Mouse (Mus musculus): ENCODE results near the gene S100pbp. TPM values are rescaled to one million over a fixed set of nuclear protein-coding genes. Genes with fewer than 3 reads are reported as not detected.
A peak's percentile ranks its signal among the peaks of the same experiment; 100 is the strongest.

S100pbp gene
- polyA plus RNA-seq, 1 experiment from 2014 or later: 15.7 TPM

DNA sequence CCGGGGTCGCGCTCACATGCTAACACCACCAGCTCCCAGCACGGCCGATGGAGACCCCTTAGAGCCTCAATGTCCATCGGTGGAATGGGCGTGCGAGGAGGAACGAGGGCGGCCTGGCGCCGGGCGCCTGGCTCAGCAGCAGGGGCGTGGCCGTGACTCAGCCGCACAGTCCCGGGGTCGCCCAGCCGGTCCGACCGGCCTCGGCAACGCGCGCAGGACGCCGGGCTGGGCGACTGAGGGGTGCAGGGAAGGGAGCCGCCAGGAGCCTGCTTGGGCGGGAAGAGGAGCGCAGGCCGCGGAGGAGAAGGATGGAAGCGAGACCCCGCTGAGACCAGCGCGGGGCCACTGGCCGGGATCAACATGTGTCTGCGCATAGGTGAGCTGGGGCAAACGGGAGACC lies 84.2 kb downstream of the S100pbp start, which contains the start of gene Tmem54:
Gene Tmem54 (plus strand): TSS at position 193 of the 400 bp plus-strand sequence.
- Histone ChIP-seq H3K4me1 (ENCODE audit: control insufficient read depth in 2 of 2, insufficient read depth in 2 of 2, low read length in 2 of 2) (peaks cover 0 to 4% of the 10 kb centered on the region in 2 experiments; a peak in 1 of 4 replicates), H3K4me2 (ENCODE audit: low read length) (peak within 1 kb of the TSS; percentile 53), H3K27ac (replicated peaks in 1 of 2; ENCODE audit: control insufficient read depth in 1 of 2, insufficient read depth in 1 of 2, low read depth in 2 of 2, low read length in 2 of 2) (no peak within 1 kb of the TSS), H3K9ac (ENCODE audit: low read length) (no peak within 1 kb of the TSS), H3K9me3 (ENCODE audit: control insufficient read depth, low read length) (no peaks in the 10 kb centered on the region), H3K36me3 (ENCODE audit: control insufficient read depth, insufficient read depth, low read length) (no peaks in the 10 kb centered on the region), H3K4me3 (ENCODE audit: control insufficient read depth in 1 of 2, insufficient read depth in 1 of 2, low read depth in 1 of 2, low read length in 2 of 2) (peak within 1 kb of the TSS in 1 of 2 experiments; percentile 24; a peak in 1 of 4 replicates), H3K27me3 (ENCODE audit: control insufficient read depth, insufficient read depth, low read length) (peaks cover 51% of the 10 kb centered on the region)
- 1% methylated on average over 40 of the region's 40 CpGs for WGBS
- ATAC-seq (ENCODE audit: insufficient number of reproducible peaks, insufficient read depth, low FRiP score, low read depth): no peak

DNA sequence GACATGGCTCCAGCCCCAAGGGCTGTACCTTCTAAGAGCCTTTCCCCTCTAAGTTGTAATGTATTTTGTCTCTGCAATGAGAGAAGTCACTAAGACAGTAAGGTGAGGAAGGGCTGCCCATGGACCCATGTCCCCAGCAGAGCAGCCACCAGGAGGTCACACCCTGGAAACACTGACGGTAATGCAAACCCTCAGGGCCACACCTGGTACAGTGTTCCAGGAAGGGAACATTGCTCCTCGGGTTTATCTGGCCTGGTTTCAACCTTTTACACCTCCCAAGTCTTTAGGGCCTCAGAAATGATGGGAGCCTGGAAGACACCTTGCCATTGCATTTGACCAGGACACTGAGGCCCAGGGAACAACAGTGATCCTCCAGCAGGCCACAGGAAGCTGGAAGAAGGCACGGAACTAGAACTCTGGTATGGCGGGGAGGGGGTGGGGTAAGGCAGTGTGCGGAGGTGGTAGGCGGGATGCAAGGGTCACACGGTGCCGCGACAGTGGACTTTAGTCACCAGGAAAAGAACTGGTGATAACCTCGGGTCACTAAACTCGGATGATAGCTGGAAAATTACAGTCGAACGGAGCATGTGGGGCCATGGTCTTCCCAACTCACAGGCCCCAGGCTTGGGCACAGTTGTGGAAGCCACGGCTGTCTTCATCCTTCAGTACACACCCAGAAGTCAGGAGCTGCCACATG lies 87.2 kb downstream of the S100pbp start:
- Histone ChIP-seq H3K36me3 (ENCODE audit: control insufficient read depth, insufficient read depth, low read length) (no peaks in the 10 kb centered on the region), H3K4me1 (ENCODE audit: control insufficient read depth in 2 of 2, insufficient read depth in 2 of 2, low read length in 2 of 2) (peaks cover 0 to 4% of the 10 kb centered on the region in 2 experiments; a peak in 1 of 4 replicates), H3K27me3 (ENCODE audit: control insufficient read depth, insufficient read depth, low read length) (peaks cover 46% of the 10 kb centered on the region), H3K9ac (ENCODE audit: low read length) (no peak overlapping the region), H3K4me3 (ENCODE audit: control insufficient read depth in 1 of 2, insufficient read depth in 1 of 2, low read depth in 1 of 2, low read length in 2 of 2) (no peak overlapping the region), H3K4me2 (ENCODE audit: low read length) (no peak overlapping the region), H3K27ac (replicated peaks in 1 of 2; ENCODE audit: control insufficient read depth in 1 of 2, insufficient read depth in 1 of 2, low read depth in 2 of 2, low read length in 2 of 2) (no peak overlapping the region), H3K9me3 (ENCODE audit: control insufficient read depth, low read length) (no peaks in the 10 kb centered on the region)
- WGBS: 56% methylated on average over 14 of the region's 14 CpGs
- no peak for ATAC-seq (ENCODE audit: insufficient number of reproducible peaks, insufficient read depth, low FRiP score, low read depth)

Other genes with a start within 250 kb of the S100pbp start
- gene Azin2, start 227.3 kb downstream of the S100pbp start, polyA plus RNA-seq (2014; fragmentation: Nextera tagmentation; extraction: Ambion mirVana): 6.2 and 7.4 TPM in 2 replicates
- gene Ak2, start 197.8 kb downstream of the S100pbp start, polyA plus RNA-seq (2014; fragmentation: Nextera tagmentation; extraction: Ambion mirVana): 126 and 129 TPM in 2 replicates
- 8.2 and 9.0 TPM in 2 replicates for gene Rnf19b, start 131.5 kb downstream of the S100pbp start, polyA plus RNA-seq (2014; fragmentation: Nextera tagmentation; extraction: Ambion mirVana)
- gene Tmem54, start 84.2 kb downstream of the S100pbp start, polyA plus RNA-seq (2014; fragmentation: Nextera tagmentation; extraction: Ambion mirVana): not detected in 2 replicates
- 0.31 and 0.47 TPM in 2 replicates for gene Hpca, start 67.7 kb downstream of the S100pbp start, polyA plus RNA-seq (2014; fragmentation: Nextera tagmentation; extraction: Ambion mirVana)
- 11.9 and 13.7 TPM in 2 replicates for gene Fndc5, start 52.7 kb downstream of the S100pbp start, polyA plus RNA-seq (2014; fragmentation: Nextera tagmentation; extraction: Ambion mirVana)
- gene Yars, start within 50 bp of the S100pbp start, polyA plus RNA-seq (2014; fragmentation: Nextera tagmentation; extraction: Ambion mirVana): 46.3 and 51.2 TPM in 2 replicates
- 1.3 and 1.4 TPM in 2 replicates for gene C77080, start 71.7 kb upstream of the S100pbp start, polyA plus RNA-seq (2014; fragmentation: Nextera tagmentation; extraction: Ambion mirVana)
- 1.6 and 1.8 TPM in 2 replicates for gene Sync, start 97.9 kb upstream of the S100pbp start, polyA plus RNA-seq (2014; fragmentation: Nextera tagmentation; extraction: Ambion mirVana)
- 256 and 263 TPM in 2 replicates for gene Rbbp4, start 145.6 kb upstream of the S100pbp start, polyA plus RNA-seq (2014; fragmentation: Nextera tagmentation; extraction: Ambion mirVana)
- gene Zbtb8os, start 146.0 kb upstream of the S100pbp start, polyA plus RNA-seq (2014; fragmentation: Nextera tagmentation; extraction: Ambion mirVana): 45.5 and 48.1 TPM in 2 replicates
- gene Zbtb8a, start 188.4 kb upstream of the S100pbp start, polyA plus RNA-seq (2014; fragmentation: Nextera tagmentation; extraction: Ambion mirVana): 9.0 TPM in 2 replicates